Mouse (Mus musculus): ENCODE data around the gene Fam168b. TPM values are rescaled to one million over a fixed set of nuclear protein-coding genes. Genes with fewer than 3 reads are reported as not detected.

The Fam168b gene
- polyA plus RNA-seq, 1 experiment from 2014 or later: 73.6 TPM

DNA sequence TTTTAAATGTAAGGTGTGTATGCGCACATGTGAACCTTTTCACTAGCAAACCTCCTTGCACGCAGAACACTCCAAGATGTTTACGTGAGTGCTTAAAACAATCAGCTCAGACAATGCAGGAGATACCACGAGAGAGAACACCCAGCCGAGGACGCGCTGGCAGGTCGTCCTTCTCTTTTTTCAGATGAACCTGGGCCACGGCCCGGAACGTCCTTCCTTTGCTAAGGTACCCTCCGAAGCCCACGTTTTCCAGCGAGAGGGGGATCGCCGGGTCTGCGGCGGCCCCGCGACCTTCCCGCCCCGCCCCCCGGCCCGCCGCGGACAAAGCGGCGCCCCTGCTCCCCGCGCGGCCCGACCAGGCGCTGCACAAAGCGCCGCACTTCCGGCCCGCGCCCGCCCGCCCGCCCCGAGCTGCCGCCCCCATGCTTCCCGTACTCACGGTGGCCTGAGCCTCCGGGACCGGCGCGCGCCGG is 440 bp downstream of the Fam168b start:
- Histone ChIP-seq H3K4me3 (peak overlapping the region; percentile 78), H3K27ac (peak overlapping the region; percentile 97), H3K4me1 (peaks cover 37% of the 10 kb centered on the region), H3K27me3 (ENCODE audit: insufficient read depth, poor library complexity, severe bottlenecking) (no peaks in the 10 kb centered on the region), H3K9me3 (no peaks in the 10 kb centered on the region), H3K36me3 (no peaks in the 10 kb centered on the region)
- WGBS: 2% methylated on average over 46 of the region's 51 CpGs
- DNase-seq (ENCODE audit: low spot score): peak; percentile 85

DNA sequence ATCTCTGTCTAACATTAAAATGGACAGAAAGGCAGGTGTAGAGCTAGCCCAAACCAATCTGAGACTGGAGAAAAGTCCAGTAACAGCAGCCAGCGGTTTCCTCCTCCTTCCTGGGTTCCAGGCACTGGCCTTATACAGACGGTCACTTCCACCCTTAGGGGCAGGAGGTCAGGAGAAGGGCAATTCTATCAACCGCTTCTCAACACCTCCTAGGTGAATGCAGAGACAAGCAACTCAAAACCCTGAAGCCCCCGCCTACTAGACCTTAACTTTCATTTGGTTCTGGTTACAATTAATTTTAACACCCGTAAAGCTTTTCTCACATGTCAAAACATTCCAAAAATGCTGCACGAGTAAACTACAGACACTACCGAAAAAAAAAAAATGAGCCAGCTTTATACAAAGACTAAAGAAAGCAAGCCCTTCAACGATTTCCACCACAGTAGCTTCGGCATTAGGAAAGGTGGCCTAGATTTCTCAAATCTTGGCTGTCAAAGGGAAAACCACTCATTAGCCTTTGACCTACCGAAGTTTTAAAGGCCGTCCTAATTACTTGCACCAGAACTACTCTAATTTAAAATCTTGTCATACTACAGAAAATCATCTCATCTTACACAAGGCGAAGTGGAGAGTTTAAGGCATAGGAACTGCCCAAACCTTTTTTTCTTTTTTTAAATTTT is 1.0 kb downstream of the Fam168b start:
- Histone ChIP-seq H3K36me3 (no peaks in the 10 kb centered on the region), H3K27me3 (ENCODE audit: insufficient read depth, poor library complexity, severe bottlenecking) (no peaks in the 10 kb centered on the region), H3K4me3 (peak overlapping the region; percentile 78), H3K4me1 (peaks cover 37% of the 10 kb centered on the region), H3K27ac (peak overlapping the region; percentile 97), H3K9me3 (no peaks in the 10 kb centered on the region)
- 1% methylated on average over 12 of the region's 12 CpGs for WGBS
- DNase-seq (ENCODE audit: low spot score): no peak

- Histone ChIP-seq H3K4me3 (no peak overlapping the region), H3K9me3 (no peaks in the 10 kb centered on the region), H3K27me3 (ENCODE audit: insufficient read depth, poor library complexity, severe bottlenecking) (no peaks in the 10 kb centered on the region), H3K36me3 (peaks cover 20% of the 10 kb centered on the region), H3K27ac (no peak overlapping the region), H3K4me1 (peaks cover 47% of the 10 kb centered on the region)
- 46% methylated on average over 12 of the region's 12 CpGs for WGBS
- DNase-seq (ENCODE audit: low spot score): no peak
These were observed 3.6 kb downstream of the Fam168b start for GRCm38 (mm10) chr1:34839241-34839640.

DNA sequence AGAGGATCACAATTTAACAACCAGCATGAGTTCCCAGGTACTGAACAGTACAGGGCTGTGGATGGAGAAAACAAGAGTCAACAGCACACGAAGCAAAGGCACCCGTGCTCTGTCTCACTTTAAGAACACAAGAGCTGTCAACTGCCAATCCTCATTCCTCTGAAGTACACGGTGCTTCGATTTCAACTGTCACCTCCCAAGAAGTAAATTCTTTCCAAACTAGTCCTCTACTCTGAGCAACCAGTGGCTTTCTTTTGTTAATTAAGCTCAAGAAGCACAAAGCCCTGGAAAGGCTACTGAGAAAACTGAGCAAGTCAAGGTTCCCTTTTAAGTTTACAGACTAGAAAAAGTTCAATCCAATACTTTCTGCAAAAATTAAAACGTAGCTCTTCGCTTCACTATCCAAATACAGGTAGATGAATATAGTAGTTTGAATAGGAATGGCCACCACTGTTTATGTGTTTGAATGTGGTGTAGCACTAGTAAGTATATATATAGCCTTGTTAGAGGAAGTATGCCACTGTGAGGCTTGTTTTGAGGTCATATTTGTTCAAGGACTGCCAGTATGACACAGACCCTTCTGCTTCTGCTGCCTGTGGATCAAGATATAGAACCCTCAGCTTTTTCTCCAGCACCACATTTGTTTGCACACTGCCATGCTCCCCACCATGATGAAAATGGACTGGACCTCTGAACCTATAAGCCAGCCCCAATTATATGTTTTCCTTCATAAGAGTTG is 4.7 kb downstream of the Fam168b start:
- H3K4me3 ChIP-seq: no peak overlapping the region
- H3K36me3 ChIP-seq: peaks cover 25% of the 10 kb centered on the region
- no peaks in the 10 kb centered on the region for H3K27me3 ChIP-seq (ENCODE audit: insufficient read depth, poor library complexity, severe bottlenecking)
- H3K9me3 ChIP-seq: no peaks in the 10 kb centered on the region
- no peak overlapping the region for H3K27ac ChIP-seq
- H3K4me1 ChIP-seq: peaks cover 44% of the 10 kb centered on the region
- no peak for DNase-seq (ENCODE audit: low spot score)
- 53% methylated on average over 6 of the region's 6 CpGs for WGBS

- Histone ChIP-seq H3K27me3 (ENCODE audit: insufficient read depth, poor library complexity, severe bottlenecking) (no peaks in the 10 kb centered on the region), H3K4me3 (no peak overlapping the region), H3K9me3 (no peaks in the 10 kb centered on the region), H3K4me1 (peaks cover 48% of the 10 kb centered on the region), H3K36me3 (peaks cover 41% of the 10 kb centered on the region), H3K27ac (no peak overlapping the region)
- 85% methylated on average over 2 of the region's 2 CpGs for WGBS
- DNase-seq (ENCODE audit: low spot score): no peak
These were observed 8.0 kb downstream of the Fam168b start for GRCm38 (mm10) chr1:34834904-34835303.

DNA sequence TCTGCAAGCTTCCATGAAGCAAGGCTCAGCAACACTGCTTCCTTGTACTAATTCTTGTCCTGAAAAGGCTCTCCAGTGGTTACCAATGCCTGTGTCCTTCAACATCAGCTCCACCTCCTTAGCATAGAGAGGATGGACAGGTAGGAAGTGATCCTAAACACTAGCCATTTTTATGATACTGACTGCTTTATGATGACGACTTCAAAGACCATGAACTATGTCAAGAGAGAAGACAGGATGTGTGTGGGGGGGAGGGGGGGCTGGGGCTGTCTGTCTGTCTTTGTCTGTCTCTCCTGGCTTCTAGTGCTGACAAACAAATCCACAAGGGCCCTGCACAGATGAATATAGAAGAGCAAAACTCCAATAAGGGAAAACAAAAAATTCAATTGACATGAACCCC is 11.5 kb downstream of the Fam168b start:
- H3K27ac ChIP-seq: no peak overlapping the region
- H3K4me3 ChIP-seq: no peak overlapping the region
- no peaks in the 10 kb centered on the region for H3K27me3 ChIP-seq (ENCODE audit: insufficient read depth, poor library complexity, severe bottlenecking)
- peaks cover 29% of the 10 kb centered on the region; the same call in 1 of the 2 replicates for H3K4me1 ChIP-seq
- H3K9me3 ChIP-seq: no peaks in the 10 kb centered on the region
- DNase-seq (ENCODE audit: low spot score): no peak
- 53% methylated on average over 1 of the region's 1 CpGs for WGBS
- peaks cover 68% of the 10 kb centered on the region for H3K36me3 ChIP-seq

DNA sequence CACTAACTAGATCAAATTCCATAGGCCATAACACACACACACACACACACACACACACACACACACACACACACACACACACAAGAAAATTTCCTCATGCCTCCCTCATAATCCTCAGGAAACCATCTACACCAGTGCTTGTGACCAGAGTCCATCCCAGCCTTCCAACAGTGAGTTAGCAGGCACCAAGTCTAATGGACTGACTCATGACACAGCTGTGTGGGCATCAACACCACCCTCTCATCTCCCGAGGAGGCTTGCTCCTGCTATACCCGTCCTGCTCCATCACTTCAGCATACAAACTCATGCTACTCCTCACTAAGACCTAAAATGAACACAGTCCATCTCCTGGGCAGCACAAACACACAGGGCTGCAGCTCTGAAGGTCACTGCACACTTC is 11.9 kb downstream of the Fam168b start:
- DNase-seq (ENCODE audit: low spot score): no peak
- Histone ChIP-seq H3K4me3 (no peak overlapping the region), H3K9me3 (no peaks in the 10 kb centered on the region), H3K27ac (no peak overlapping the region), H3K36me3 (peaks cover 67% of the 10 kb centered on the region), H3K27me3 (ENCODE audit: insufficient read depth, poor library complexity, severe bottlenecking) (no peaks in the 10 kb centered on the region), H3K4me1 (peaks cover 25% of the 10 kb centered on the region; the same call in 1 of the 2 replicates)
- 69% methylated on average over 2 of the region's 2 CpGs for WGBS

DNA sequence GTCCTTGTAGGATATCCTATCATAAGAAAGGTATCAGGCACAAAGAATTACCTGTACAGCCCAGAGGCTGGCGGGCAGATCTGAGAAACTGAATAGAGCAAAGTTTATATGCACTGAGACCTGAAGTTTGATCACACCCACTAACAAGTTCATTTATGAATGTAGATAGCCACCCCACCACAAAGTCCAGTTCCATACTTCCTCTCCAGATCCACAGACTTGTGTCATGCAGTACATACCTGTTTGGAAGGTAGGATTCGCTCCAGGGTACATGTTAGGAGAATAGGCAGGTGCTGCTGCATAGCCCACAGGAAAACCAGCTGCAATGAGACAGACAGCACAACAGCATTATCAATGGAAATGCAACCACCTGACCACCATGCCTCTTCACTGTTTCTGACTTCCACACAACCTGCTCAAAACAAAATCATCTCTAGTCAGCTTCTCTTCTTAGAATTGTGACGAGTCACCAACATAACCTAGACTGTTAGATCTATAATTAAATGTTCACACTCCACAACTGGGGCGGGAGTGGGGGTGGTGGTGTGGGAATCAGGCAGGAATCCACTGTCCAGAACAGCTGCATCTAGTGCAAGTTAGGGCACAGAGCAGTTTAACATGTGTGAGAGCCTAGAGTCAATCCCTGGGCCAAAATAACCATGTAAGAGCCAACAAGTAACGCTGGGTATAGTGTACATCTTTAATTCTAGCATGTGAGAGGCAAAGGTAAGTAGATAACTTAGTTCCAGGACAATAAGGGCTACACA is 14.2 kb downstream of the Fam168b start:
- H3K4me3 ChIP-seq: no peak overlapping the region
- no peak for DNase-seq (ENCODE audit: low spot score)
- 85% methylated on average over 5 of the region's 5 CpGs for WGBS
- no peaks in the 10 kb centered on the region for H3K9me3 ChIP-seq
- H3K36me3 ChIP-seq: peaks cover 65% of the 10 kb centered on the region
- no peaks in the 10 kb centered on the region for H3K27me3 ChIP-seq (ENCODE audit: insufficient read depth, poor library complexity, severe bottlenecking)
- no peak overlapping the region for H3K27ac ChIP-seq
- peaks cover 18% of the 10 kb centered on the region; the same call in 1 of the 2 replicates for H3K4me1 ChIP-seq

DNA sequence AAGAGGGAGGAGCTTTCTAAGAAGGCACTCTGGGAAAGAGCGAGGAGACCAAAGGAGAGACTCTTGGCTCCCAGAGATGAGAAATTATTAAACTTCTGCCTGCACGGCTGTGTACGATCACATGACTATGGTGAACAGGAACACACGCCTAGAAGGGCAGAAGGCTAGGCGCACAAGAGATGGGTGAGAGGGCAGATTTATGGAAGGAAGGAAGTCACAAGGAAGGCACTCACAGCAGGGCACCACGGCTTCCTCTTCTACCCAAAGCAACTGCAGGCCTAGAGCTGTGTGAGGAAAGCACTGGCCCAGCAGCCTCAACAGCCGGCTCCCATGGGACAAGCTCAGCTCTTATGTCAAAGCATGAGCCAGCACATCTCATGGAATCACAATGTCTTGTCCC is 15.0 kb downstream of the Fam168b start:
- H3K36me3 ChIP-seq: peaks cover 73% of the 10 kb centered on the region
- DNase-seq (ENCODE audit: low spot score): no peak
- no peaks in the 10 kb centered on the region for H3K27me3 ChIP-seq (ENCODE audit: insufficient read depth, poor library complexity, severe bottlenecking)
- peaks cover 16% of the 10 kb centered on the region; the same call in 1 of the 2 replicates for H3K4me1 ChIP-seq
- no peaks in the 10 kb centered on the region for H3K9me3 ChIP-seq
- H3K27ac ChIP-seq: no peak overlapping the region
- WGBS: 90% methylated on average over 7 of the region's 7 CpGs
- no peak overlapping the region for H3K4me3 ChIP-seq

DNA sequence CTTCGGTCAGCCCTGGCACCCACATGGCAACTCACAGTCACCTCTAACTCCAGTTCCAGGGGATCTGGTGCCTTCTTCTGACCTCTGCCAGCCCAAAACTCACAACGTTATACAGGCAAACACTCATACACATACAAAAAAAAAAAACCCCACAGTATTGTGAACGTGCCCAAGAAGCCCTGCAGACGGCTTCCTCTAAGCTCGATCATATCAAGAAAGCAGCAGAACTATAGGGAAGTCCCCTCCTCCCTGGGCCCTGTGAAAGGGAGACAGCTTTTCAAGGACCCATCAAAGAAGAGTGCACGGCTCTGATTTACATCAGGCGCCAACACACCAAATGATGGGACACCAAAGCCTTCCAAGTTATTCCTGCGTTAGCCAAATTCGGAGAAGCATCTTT is 17.0 kb downstream of the Fam168b start:
- no peaks in the 10 kb centered on the region for H3K9me3 ChIP-seq
- no peak overlapping the region for H3K4me3 ChIP-seq
- H3K27me3 ChIP-seq (ENCODE audit: insufficient read depth, poor library complexity, severe bottlenecking): no peaks in the 10 kb centered on the region
- DNase-seq (ENCODE audit: low spot score): no peak
- H3K27ac ChIP-seq: no peak overlapping the region
- peaks cover 4% of the 10 kb centered on the region; the same call in 1 of the 2 replicates for H3K4me1 ChIP-seq
- H3K36me3 ChIP-seq: peaks cover 82% of the 10 kb centered on the region
- WGBS: 83% methylated on average over 9 of the region's 9 CpGs

GRCm38 (mm10) chr1:34824208-34824607 is 18.7 kb downstream of the Fam168b start:
- no peaks in the 10 kb centered on the region for H3K27me3 ChIP-seq (ENCODE audit: insufficient read depth, poor library complexity, severe bottlenecking)
- DNase-seq (ENCODE audit: low spot score): no peak
- no peak overlapping the region for H3K27ac ChIP-seq
- peaks cover 86% of the 10 kb centered on the region for H3K36me3 ChIP-seq
- no peak overlapping the region for H3K4me3 ChIP-seq
- H3K9me3 ChIP-seq: no peaks in the 10 kb centered on the region
- WGBS: 84% methylated on average over 8 of the region's 8 CpGs
- H3K4me1 ChIP-seq: peaks cover 3% of the 10 kb centered on the region; the same call in 1 of the 2 replicates

DNA sequence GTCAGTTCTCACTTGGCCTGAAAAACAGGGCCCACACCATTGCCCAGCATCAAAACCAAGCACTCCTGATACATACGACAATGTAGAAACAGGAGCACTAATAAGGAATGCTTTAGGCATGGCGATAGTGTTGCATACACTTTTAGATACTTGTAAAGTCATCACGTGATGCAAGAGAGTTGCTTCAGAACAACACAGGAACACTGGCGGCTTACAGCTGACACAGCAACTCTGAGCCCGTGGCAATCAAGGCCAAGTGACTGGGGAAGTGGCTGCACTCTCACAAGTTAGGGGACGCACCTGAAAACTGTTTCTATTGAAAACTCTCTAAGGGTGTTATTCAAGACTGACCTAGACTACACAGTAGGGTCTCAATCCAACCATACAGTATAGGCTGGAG is 19.5 kb downstream of the Fam168b start:
- no peak for DNase-seq (ENCODE audit: low spot score)
- Histone ChIP-seq H3K27ac (no peak overlapping the region), H3K36me3 (peaks cover 87% of the 10 kb centered on the region), H3K9me3 (no peaks in the 10 kb centered on the region), H3K4me3 (no peak overlapping the region), H3K4me1 (peaks cover 3% of the 10 kb centered on the region; the same call in 1 of the 2 replicates), H3K27me3 (ENCODE audit: insufficient read depth, poor library complexity, severe bottlenecking) (no peaks in the 10 kb centered on the region)
- WGBS: 88% methylated on average over 6 of the region's 6 CpGs

- H3K36me3 ChIP-seq: peaks cover 87% of the 10 kb centered on the region
- no peak overlapping the region for H3K4me3 ChIP-seq
- no peaks in the 10 kb centered on the region for H3K9me3 ChIP-seq
- H3K27me3 ChIP-seq (ENCODE audit: insufficient read depth, poor library complexity, severe bottlenecking): no peaks in the 10 kb centered on the region
- peaks cover 3% of the 10 kb centered on the region; the same call in 1 of the 2 replicates for H3K4me1 ChIP-seq
- H3K27ac ChIP-seq: no peak overlapping the region
- DNase-seq (ENCODE audit: low spot score): no peak
- WGBS: 94% methylated on average over 7 of the region's 7 CpGs
These were observed 20.1 kb downstream of the Fam168b start for GRCm38 (mm10) chr1:34822746-34823145.
